Mouse (Mus musculus): ENCODE measurements around the gene Grap. TPM values are rescaled to one million over a fixed set of nuclear protein-coding genes. Genes with fewer than 3 reads are reported as not detected.
"Not testable (repeated sequence)": the region's sequence is repeated elsewhere in the genome, so short reads cannot be mapped to it uniquely, and the experiment has no call there.

Grap gene
- 10 to 100 TPM; 12.1 to 13.5 TPM for total RNA-seq (2021)
- long read RNA-seq, experiment 1, transcript Grap-201 (5 exons, 1,662 nt), result major isoform, 16 of 21 reads
- long read RNA-seq, experiment 1, partial matches to known transcripts, result 0 of 21 reads
- long read RNA-seq, experiment 1, other reads (novel, unspliced or antisense), result 5 of 21 reads
- long read RNA-seq, experiment 2, transcript Grap-201 (5 exons, 1,662 nt), result major isoform, 9 of 12 reads
- long read RNA-seq, experiment 2, partial matches to known transcripts, result 0 of 12 reads
- long read RNA-seq, experiment 2, other reads (novel, unspliced or antisense), result 3 of 12 reads

GRCm38 (mm10) chr11:61652686-61653447 is at the start of gene Grap:
Gene Grap, plus strand, starts transcription at chr11:61653265.
- peak; percentile 54 to 80 for DNase-seq

- DNase-seq, result peak in 1 of 2 experiments; percentile 55
Observed at GRCm38 (mm10) chr11:61608072-61608471, 45.0 kb upstream of the Grap start.

- no peak for DNase-seq
Observed at GRCm38 (mm10) chr11:61611197-61611596, 41.9 kb upstream of the Grap start.

GRCm38 (mm10) chr11:61612116-61612635 is 40.9 kb upstream of the Grap start:
- no peak for DNase-seq

DNA sequence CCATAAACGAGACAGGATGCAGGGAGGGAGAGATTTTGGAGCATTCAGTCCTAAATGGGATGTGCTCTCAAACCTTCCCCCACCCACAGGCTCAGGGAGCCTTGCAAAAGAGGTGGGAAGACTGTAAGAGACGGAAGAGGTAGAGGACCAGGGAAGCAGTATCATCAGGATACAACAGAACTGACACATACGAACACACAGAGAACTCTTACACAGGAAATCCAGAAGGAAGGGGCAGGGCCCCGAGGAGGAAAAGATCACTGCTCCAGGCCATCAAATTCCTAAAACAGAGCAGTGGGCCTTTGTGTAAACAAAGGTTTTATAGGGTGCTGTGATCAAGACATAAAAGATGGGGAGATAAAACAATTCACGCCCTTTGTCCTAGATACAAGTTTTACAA is 38.7 kb upstream of the Grap start:
- peak; percentile 20 to 57 for DNase-seq

- DNase-seq, result peak; percentile 52 to 62
Observed at GRCm38 (mm10) chr11:61615686-61616522, 37.2 kb upstream of the Grap start.

- peak; percentile 48 to 63 for DNase-seq
Observed at GRCm38 (mm10) chr11:61616523-61617292, 36.4 kb upstream of the Grap start.

DNA sequence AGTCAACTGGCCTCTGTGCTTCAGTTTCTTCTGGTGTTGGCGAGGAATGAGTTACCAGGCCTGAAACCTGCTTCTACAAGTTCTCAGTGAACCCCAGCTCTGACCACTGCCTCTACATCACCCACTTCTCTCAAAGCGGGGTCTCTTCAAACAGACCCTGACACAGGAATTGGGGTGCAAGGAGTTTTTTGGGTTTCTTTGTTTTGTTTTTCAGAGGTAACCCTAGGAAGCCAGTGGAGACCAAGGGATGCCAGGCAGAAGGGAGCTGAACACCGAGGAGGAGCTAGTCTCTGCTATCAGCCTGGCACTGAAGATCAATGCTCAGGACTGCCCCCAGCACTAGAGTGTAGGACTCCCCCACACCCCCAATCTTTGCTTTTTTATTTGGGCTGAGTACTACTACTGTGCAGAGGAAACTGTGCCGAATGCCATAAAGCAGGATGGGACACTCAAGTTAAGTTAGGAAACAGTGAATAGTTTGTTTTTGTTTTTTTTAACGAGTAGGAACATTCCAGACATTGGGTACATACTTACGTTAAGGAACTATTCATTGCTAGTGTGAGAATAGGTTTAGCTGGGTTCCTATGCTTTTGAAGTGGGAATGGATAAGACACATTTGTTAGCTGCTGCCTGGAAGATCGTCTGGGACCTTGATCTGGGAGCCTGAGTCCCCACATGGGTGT is 35.6 kb upstream of the Grap start:
- DNase-seq, result peak in 1 of 2 experiments; percentile 29

GRCm38 (mm10) chr11:61618131-61618530 is 34.9 kb upstream of the Grap start:
- peak; percentile 78 to 86 for DNase-seq

- DNase-seq, result peak in 1 of 2 experiments; percentile 42
Observed at GRCm38 (mm10) chr11:61618571-61618970, 34.5 kb upstream of the Grap start.

GRCm38 (mm10) chr11:61619356-61619755 is 33.7 kb upstream of the Grap start:
- DNase-seq, result no peak

GRCm38 (mm10) chr11:61619791-61620241 is 33.2 kb upstream of the Grap start:
- peak; percentile 85 to 86 for DNase-seq

- peak; percentile 93 to 94 for DNase-seq
Observed at GRCm38 (mm10) chr11:61620254-61620670, 32.8 kb upstream of the Grap start.

DNA sequence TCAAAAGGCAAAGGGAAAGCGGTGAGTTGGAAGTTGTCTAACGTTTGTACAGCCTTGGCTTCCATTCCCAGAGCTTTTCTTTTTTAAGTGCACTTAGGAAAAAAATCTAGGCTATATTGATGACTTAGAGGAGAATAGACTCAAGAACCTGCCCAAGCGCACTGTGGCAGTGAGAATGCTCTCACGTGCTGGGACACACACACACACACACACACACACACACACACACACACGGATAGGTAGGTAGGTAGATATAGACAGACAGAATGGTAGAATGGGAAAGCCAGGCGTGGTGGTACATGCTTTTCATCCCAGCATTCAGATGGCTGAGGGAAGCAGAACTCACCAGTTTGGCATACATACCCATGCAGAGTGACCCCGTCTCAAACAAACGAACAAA is 32.3 kb upstream of the Grap start:
- DNase-seq, result no peak

GRCm38 (mm10) chr11:61625136-61625535 is 27.9 kb upstream of the Grap start:
- no peak for DNase-seq

- no peak for DNase-seq
Observed at GRCm38 (mm10) chr11:61626509-61626908, 26.6 kb upstream of the Grap start.

GRCm38 (mm10) chr11:61629621-61630020 is 23.4 kb upstream of the Grap start:
- DNase-seq, result no peak

DNA sequence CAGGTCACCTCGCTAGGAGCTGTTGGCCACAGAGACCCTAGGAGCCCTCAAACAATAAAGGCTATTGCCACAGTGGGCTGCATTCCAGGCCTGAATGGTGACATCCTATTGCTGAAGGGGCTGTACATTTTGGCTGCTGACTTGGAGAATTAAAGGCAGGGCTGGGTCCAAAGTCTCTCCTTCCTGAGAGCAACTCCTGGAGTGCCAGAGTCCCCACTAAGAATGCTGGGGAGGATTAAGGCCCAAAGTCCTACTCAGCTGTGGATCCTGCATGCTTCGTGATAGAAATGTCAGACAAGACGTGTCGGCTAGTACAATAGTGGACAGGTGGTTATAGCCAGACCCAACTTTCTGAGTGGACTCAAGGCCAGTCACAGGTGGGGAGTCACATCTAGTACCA is 16.8 kb upstream of the Grap start:
- not testable (repeated sequence) for DNase-seq

DNA sequence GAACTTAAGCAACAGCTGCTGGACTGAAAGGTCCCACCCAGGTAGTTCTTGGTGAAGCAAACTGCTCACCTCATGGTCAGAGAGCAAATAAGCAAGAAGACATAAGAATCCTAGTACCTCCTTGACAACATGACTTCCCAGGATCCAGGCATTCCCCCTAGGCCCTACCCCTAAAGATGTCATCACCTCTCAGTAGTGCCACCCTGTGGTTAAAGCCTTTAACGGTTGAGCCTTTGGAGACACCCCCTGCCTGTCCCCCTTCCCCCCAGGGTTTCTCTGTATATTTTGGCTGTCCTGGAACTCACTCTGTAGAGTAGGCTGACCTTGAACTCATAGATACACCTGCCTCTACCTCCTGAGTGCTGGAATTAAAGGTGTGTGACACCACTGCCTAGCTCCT is 15.7 kb upstream of the Grap start:
- no peak for DNase-seq

DNA sequence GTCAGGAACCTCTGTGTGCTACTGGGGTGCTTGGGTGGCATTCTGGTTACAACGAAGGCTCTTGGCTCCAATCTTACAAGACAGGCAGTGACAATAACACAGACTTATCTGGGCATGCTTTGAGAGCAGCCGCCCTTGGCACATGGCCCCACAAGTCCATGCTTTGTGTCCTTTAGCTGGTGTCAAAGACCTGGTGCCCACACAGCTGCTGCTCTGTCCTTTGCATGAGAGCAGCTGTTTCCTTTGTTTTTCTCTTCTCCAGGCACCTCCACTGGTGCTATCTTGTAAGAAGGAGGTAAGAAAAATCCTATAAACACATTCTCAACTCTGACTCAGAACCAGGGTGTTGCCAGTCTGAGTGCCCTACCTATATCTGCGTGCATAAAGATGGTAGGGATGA is 15.2 kb upstream of the Grap start:
- no peak for DNase-seq

All from heart, adult 18-20 months (tissue).